Mouse (Mus musculus) duodenum, adult 2 months (tissue): ENCODE data around the gene Mmp28. TPM values are rescaled to one million over a fixed set of nuclear protein-coding genes. Genes with fewer than 3 reads are reported as not detected.

Experiments
- polyA plus RNA-seq: library from polyadenylated mRNA; depleted of rRNA; stranded (reverse); fragments of >200 nt; gene quantifications from 2 replicates; pipeline ENCODE4 v1.2.3, GENCODE M21; 2012; ENCODE audit warnings: low replicate concordance; rRNA removed

Mmp28 gene
- polyA plus RNA-seq = 4.0 and 24.0 TPM in 2 replicates

GRCm38 (mm10) chr11:83462711-83463244 is at the start of gene Mmp28:
Gene Mmp28 (minus strand): TSS chr11:83463071.

GRCm38 (mm10) chr11:83472324-83473234 is 9.7 kb upstream of the Mmp28 start, which contains the start of gene Taf15:
Gene Taf15 (plus strand): TSS chr11:83473086.

GRCm38 (mm10) chr11:83437377-83437776 is 25.5 kb downstream of the Mmp28 start, which contains the start of gene 1700020L24Rik:
Gene 1700020L24Rik (plus strand): TSS chr11:83437677.

GRCm38 (mm10) chr11:83429355-83429754 is 33.5 kb downstream of the Mmp28 start, which contains the start of gene Gas2l2:
Gene Gas2l2 (minus strand): TSS chr11:83429455.

GRCm38 (mm10) chr11:83409087-83409754 is 53.6 kb downstream of the Mmp28 start, which contains the start of gene Rasl10b:
Gene Rasl10b (plus strand): TSS chr11:83409137.

Other genes starting within 250 kb of the Mmp28 start
- gene Slfn14, start 176.3 kb downstream of the Mmp28 start, polyA plus RNA-seq = not detected in 2 replicates
- 14.4 and 18.1 TPM in 2 replicates for gene Ap2b1, start 164.0 kb downstream of the Mmp28 start, polyA plus RNA-seq
- 3.7 and 6.7 TPM in 2 replicates for gene Pex12, start 160.5 kb downstream of the Mmp28 start, polyA plus RNA-seq
- gene Rasl10b, start 53.9 kb downstream of the Mmp28 start, polyA plus RNA-seq = 0.67 and 0.92 TPM in 2 replicates
- gene Gas2l2, start 33.6 kb downstream of the Mmp28 start, polyA plus RNA-seq = 0.19 TPM in 1 of 2 replicates, not detected in the other
- gene 1700020L24Rik, start 25.4 kb downstream of the Mmp28 start, polyA plus RNA-seq = 0.43 and 3.5 TPM in 2 replicates
- 1.5 and 3.1 TPM in 2 replicates for gene Taf15, start 10.0 kb upstream of the Mmp28 start, polyA plus RNA-seq
- not detected in 2 replicates for gene Heatr9, start 59.1 kb upstream of the Mmp28 start, polyA plus RNA-seq
- 253 and 747 TPM in 2 replicates for gene Ccl5, start 67.4 kb upstream of the Mmp28 start, polyA plus RNA-seq
- gene Ccl9, start 115.6 kb upstream of the Mmp28 start, polyA plus RNA-seq = 0.71 and 1.2 TPM in 2 replicates
- gene Ccl6, start 130.0 kb upstream of the Mmp28 start, polyA plus RNA-seq = 25.6 and 33.1 TPM in 2 replicates
- gene Rpl9-ps1, start 182.6 kb upstream of the Mmp28 start, polyA plus RNA-seq = not detected in 2 replicates
- 1.0 and 2.2 TPM in 2 replicates for gene Ccl3, start 186.3 kb upstream of the Mmp28 start, polyA plus RNA-seq
- gene Ccl4, start 199.5 kb upstream of the Mmp28 start, polyA plus RNA-seq = 1.2 and 4.3 TPM in 2 replicates
- 0.29 and 0.70 TPM in 2 replicates for gene Wfdc17, start 240.9 kb upstream of the Mmp28 start, polyA plus RNA-seq
- gene Wfdc18, start 245.9 kb upstream of the Mmp28 start, polyA plus RNA-seq = 10.1 TPM in 1 of 2 replicates, not detected in the other